Mouse (Mus musculus) regulatory T cell (primary cell): ENCODE measurements around the gene Gm21764.
"Not testable (repeated sequence)": the region's sequence is repeated elsewhere in the genome, so short reads cannot be mapped to it uniquely, and the experiment has no call there.

Source experiments
- in situ Hi-C: fragments of 300-600 bp; cut with MboI, MseI; formaldehyde crosslinking; loops from one replicate; pipeline ENCODE4 v1.15.1; 2025; ENCODE audit warnings: high pct_unique_total_duplicates

The Gm21764 gene

DNA sequence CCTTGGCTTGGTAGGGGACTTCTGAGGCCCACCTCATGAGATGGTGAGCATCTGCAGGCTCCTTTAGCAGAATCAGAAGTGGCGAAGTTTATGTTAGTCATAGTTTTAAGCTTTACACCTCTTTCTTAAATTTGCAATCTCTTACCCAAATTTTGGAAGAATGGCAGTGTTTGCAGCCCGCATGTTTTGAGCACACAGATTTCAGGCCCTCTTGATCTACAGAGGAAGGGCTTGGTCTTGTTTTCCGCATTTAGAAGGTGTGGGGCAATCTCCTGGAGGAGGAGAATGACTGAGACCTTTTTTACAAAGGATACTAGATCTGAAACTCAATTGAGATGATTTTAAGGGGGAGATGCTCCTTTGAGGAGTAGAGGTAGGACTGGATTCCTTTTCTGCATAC is at the start of gene Gm21764:
TSS of gene Gm21764 (minus strand) at position 101 of the 400 bp plus-strand sequence.
- in situ Hi-C loops = not testable (repeated sequence)

- in situ Hi-C loops = not testable (repeated sequence)
Measured at GRCm38 (mm10) chrY:18088816-18089215, 27.2 kb upstream of the Gm21764 start, which contains the start of gene Ssty1. Gene Ssty1 (plus strand): TSS chrY:18089116.
